Mouse (Mus musculus): ENCODE measurements around the gene Kitl. TPM values are rescaled to one million over a fixed set of nuclear protein-coding genes. Genes with fewer than 3 reads are reported as not detected.
A peak's percentile ranks its signal among the peaks of the same experiment; 100 is the strongest.

Gene Kitl
- 18.0 and 20.9 TPM in 2 replicates for polyA plus RNA-seq (2014; fragmentation: Nextera tagmentation; extraction: Ambion mirVana)

- H3K36me3 ChIP-seq (ENCODE audit: control insufficient read depth, insufficient read depth, low read length) = no peaks in the 10 kb centered on the region
- H3K4me1 ChIP-seq (replicated peaks; ENCODE audit: control insufficient read depth, insufficient read depth, low read length) = no peaks in the 10 kb centered on the region
- ATAC-seq (ENCODE audit: low FRiP score) (peak; percentile 89), DNase-seq (ENCODE audit: low spot score) (peak; percentile 77)
- no peak within 1 kb of the TSS; the same call in 1 of the 2 replicates for H3K27ac ChIP-seq (ENCODE audit: low read depth, low read length)
- H3K9me3 ChIP-seq (ENCODE audit: control insufficient read depth, low read length) = no peaks in the 10 kb centered on the region
- WGBS = under 1% methylated on average over 62 of the region's 70 CpGs
- peak within 1 kb of the TSS; percentile 63 for H3K4me3 ChIP-seq (ENCODE audit: low read depth, low read length)
- peak within 1 kb of the TSS; percentile 64 for H3K9ac ChIP-seq (ENCODE audit: low read depth, low read length)
- peak within 1 kb of the TSS; percentile 99 for H3K4me2 ChIP-seq (replicated peaks; ENCODE audit: low read depth, low read length)
- peaks cover 7% of the 10 kb centered on the region; the same call in 1 of the 2 replicates for H3K27me3 ChIP-seq (ENCODE audit: control insufficient read depth, insufficient read depth, low read length)
These were observed at the start of gene Kitl for GRCm38 (mm10) chr10:100015370-100016325. Gene Kitl, plus strand, starts transcription at chr10:100015630.

GRCm38 (mm10) chr10:99972866-99973265, 42.6 kb upstream of the Kitl start:
- no peak for ATAC-seq (ENCODE audit: low FRiP score)
- Histone ChIP-seq H3K4me1 (replicated peaks; ENCODE audit: control insufficient read depth, insufficient read depth, low read length) (no peaks in the 10 kb centered on the region), H3K27me3 (ENCODE audit: control insufficient read depth, insufficient read depth, low read length) (no peaks in the 10 kb centered on the region), H3K9ac (ENCODE audit: low read depth, low read length) (no peak overlapping the region), H3K27ac (ENCODE audit: low read depth, low read length) (no peak overlapping the region), H3K4me3 (ENCODE audit: low read depth, low read length) (no peak overlapping the region), H3K4me2 (replicated peaks; ENCODE audit: low read depth, low read length) (no peak overlapping the region), H3K9me3 (ENCODE audit: control insufficient read depth, low read length) (no peaks in the 10 kb centered on the region), H3K36me3 (ENCODE audit: control insufficient read depth, insufficient read depth, low read length) (no peaks in the 10 kb centered on the region)
- WGBS = 73% methylated on average over 8 of the region's 8 CpGs
- DNase-seq (ENCODE audit: low spot score) = no peak

- no peaks in the 10 kb centered on the region for H3K36me3 ChIP-seq (ENCODE audit: control insufficient read depth, insufficient read depth, low read length)
- H3K4me3 ChIP-seq (ENCODE audit: low read depth, low read length) = no peak overlapping the region
- WGBS = 87% methylated on average over 3 of the region's 3 CpGs
- no peaks in the 10 kb centered on the region for H3K27me3 ChIP-seq (ENCODE audit: control insufficient read depth, insufficient read depth, low read length)
- no peak for DNase-seq (ENCODE audit: low spot score)
- no peaks in the 10 kb centered on the region for H3K9me3 ChIP-seq (ENCODE audit: control insufficient read depth, low read length)
- H3K4me2 ChIP-seq (replicated peaks; ENCODE audit: low read depth, low read length) = no peak overlapping the region
- H3K27ac ChIP-seq (ENCODE audit: low read depth, low read length) = no peak overlapping the region
- no peak overlapping the region for H3K9ac ChIP-seq (ENCODE audit: low read depth, low read length)
- ATAC-seq (ENCODE audit: low FRiP score) = no peak
- H3K4me1 ChIP-seq (replicated peaks; ENCODE audit: control insufficient read depth, insufficient read depth, low read length) = no peaks in the 10 kb centered on the region
These were observed 35.3 kb upstream of the Kitl start for GRCm38 (mm10) chr10:99980096-99980495.

GRCm38 (mm10) chr10:99980916-99981315, 34.5 kb upstream of the Kitl start:
- Histone ChIP-seq H3K4me2 (replicated peaks; ENCODE audit: low read depth, low read length) (no peak overlapping the region), H3K4me1 (replicated peaks; ENCODE audit: control insufficient read depth, insufficient read depth, low read length) (no peaks in the 10 kb centered on the region), H3K27ac (ENCODE audit: low read depth, low read length) (no peak overlapping the region), H3K9ac (ENCODE audit: low read depth, low read length) (no peak overlapping the region), H3K4me3 (ENCODE audit: low read depth, low read length) (no peak overlapping the region), H3K27me3 (ENCODE audit: control insufficient read depth, insufficient read depth, low read length) (no peaks in the 10 kb centered on the region), H3K9me3 (ENCODE audit: control insufficient read depth, low read length) (no peaks in the 10 kb centered on the region), H3K36me3 (ENCODE audit: control insufficient read depth, insufficient read depth, low read length) (no peaks in the 10 kb centered on the region)
- no peak for DNase-seq (ENCODE audit: low spot score)
- 92% methylated on average over 2 of the region's 2 CpGs for WGBS
- no peak for ATAC-seq (ENCODE audit: low FRiP score)

DNA sequence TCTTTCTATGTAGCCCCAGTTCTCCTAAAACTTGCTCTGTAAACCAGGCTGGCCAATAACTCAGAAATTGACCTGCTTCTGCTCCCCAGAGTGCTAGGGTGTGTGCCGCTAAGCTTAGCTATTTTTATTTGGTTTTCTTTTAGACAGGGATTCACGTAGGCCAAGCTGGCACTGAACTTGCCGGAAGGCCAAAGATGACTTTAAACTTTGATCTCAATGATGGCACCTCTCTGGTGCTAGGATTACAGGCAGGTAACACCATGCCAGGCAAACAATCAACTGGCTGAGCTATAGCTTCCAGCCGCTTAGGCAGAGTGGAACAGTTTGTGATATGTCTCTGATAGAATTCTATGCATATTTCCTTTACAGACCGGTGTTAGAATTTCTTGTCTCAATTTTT, 33.5 kb upstream of the Kitl start:
- Histone ChIP-seq H3K9me3 (ENCODE audit: control insufficient read depth, low read length) (no peaks in the 10 kb centered on the region), H3K4me2 (replicated peaks; ENCODE audit: low read depth, low read length) (no peak overlapping the region), H3K27me3 (ENCODE audit: control insufficient read depth, insufficient read depth, low read length) (no peaks in the 10 kb centered on the region), H3K9ac (ENCODE audit: low read depth, low read length) (no peak overlapping the region), H3K36me3 (ENCODE audit: control insufficient read depth, insufficient read depth, low read length) (no peaks in the 10 kb centered on the region), H3K4me3 (ENCODE audit: low read depth, low read length) (no peak overlapping the region), H3K4me1 (replicated peaks; ENCODE audit: control insufficient read depth, insufficient read depth, low read length) (no peaks in the 10 kb centered on the region), H3K27ac (ENCODE audit: low read depth, low read length) (no peak overlapping the region)
- 93% methylated on average over 5 of the region's 5 CpGs for WGBS
- no peak for DNase-seq (ENCODE audit: low spot score)
- no peak for ATAC-seq (ENCODE audit: low FRiP score)

GRCm38 (mm10) chr10:99986745-99987144, 28.7 kb upstream of the Kitl start:
- ATAC-seq (ENCODE audit: low FRiP score) (no peak), DNase-seq (ENCODE audit: low spot score) (no peak)
- H3K4me3 ChIP-seq (ENCODE audit: low read depth, low read length) = no peak overlapping the region
- 62% methylated on average over 8 of the region's 8 CpGs for WGBS
- no peaks in the 10 kb centered on the region for H3K9me3 ChIP-seq (ENCODE audit: control insufficient read depth, low read length)
- H3K9ac ChIP-seq (ENCODE audit: low read depth, low read length) = no peak overlapping the region
- H3K4me1 ChIP-seq (replicated peaks; ENCODE audit: control insufficient read depth, insufficient read depth, low read length) = no peaks in the 10 kb centered on the region
- no peak overlapping the region for H3K4me2 ChIP-seq (replicated peaks; ENCODE audit: low read depth, low read length)
- no peaks in the 10 kb centered on the region for H3K27me3 ChIP-seq (ENCODE audit: control insufficient read depth, insufficient read depth, low read length)
- H3K36me3 ChIP-seq (ENCODE audit: control insufficient read depth, insufficient read depth, low read length) = no peaks in the 10 kb centered on the region
- no peak overlapping the region for H3K27ac ChIP-seq (ENCODE audit: low read depth, low read length)

DNA sequence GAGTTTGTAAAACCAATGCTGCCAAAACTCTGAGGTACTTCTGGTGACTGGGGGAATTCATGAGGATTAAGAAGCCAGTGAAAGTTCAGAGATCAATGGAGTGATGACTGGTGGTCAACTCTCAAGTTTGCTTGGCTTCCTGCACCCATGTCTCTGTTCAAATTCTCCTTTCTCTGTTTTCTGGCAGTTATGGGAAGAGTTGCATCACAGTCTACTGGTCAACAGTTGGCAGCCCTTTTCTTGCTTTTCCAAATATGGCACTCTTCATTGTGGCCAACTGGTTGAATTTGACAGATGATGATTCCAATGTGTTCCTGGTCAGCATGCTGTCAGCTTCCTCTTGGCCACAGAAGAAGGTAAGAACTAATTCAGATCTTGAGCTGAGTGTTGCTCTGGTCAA, 25.7 kb upstream of the Kitl start:
- no peaks in the 10 kb centered on the region for H3K9me3 ChIP-seq (ENCODE audit: control insufficient read depth, low read length)
- no peak overlapping the region for H3K9ac ChIP-seq (ENCODE audit: low read depth, low read length)
- DNase-seq (ENCODE audit: low spot score) (no peak), ATAC-seq (ENCODE audit: low FRiP score) (no peak)
- H3K4me1 ChIP-seq (replicated peaks; ENCODE audit: control insufficient read depth, insufficient read depth, low read length) = no peaks in the 10 kb centered on the region
- no peaks in the 10 kb centered on the region for H3K36me3 ChIP-seq (ENCODE audit: control insufficient read depth, insufficient read depth, low read length)
- no peak overlapping the region for H3K27ac ChIP-seq (ENCODE audit: low read depth, low read length)
- H3K4me3 ChIP-seq (ENCODE audit: low read depth, low read length) = no peak overlapping the region
- no peak overlapping the region for H3K4me2 ChIP-seq (replicated peaks; ENCODE audit: low read depth, low read length)
- H3K27me3 ChIP-seq (ENCODE audit: control insufficient read depth, insufficient read depth, low read length) = no peaks in the 10 kb centered on the region

- no peak overlapping the region for H3K4me2 ChIP-seq (replicated peaks; ENCODE audit: low read depth, low read length)
- no peaks in the 10 kb centered on the region for H3K36me3 ChIP-seq (ENCODE audit: control insufficient read depth, insufficient read depth, low read length)
- H3K4me1 ChIP-seq (replicated peaks; ENCODE audit: control insufficient read depth, insufficient read depth, low read length) = no peaks in the 10 kb centered on the region
- no peak overlapping the region for H3K9ac ChIP-seq (ENCODE audit: low read depth, low read length)
- WGBS = 84% methylated on average over 9 of the region's 9 CpGs
- H3K4me3 ChIP-seq (ENCODE audit: low read depth, low read length) = no peak overlapping the region
- no peak for DNase-seq (ENCODE audit: low spot score)
- no peaks in the 10 kb centered on the region for H3K27me3 ChIP-seq (ENCODE audit: control insufficient read depth, insufficient read depth, low read length)
- H3K9me3 ChIP-seq (ENCODE audit: control insufficient read depth, low read length) = no peaks in the 10 kb centered on the region
- H3K27ac ChIP-seq (ENCODE audit: low read depth, low read length) = no peak overlapping the region
- no peak for ATAC-seq (ENCODE audit: low FRiP score)
These were observed 23.3 kb upstream of the Kitl start for GRCm38 (mm10) chr10:99992121-99992520.

DNA sequence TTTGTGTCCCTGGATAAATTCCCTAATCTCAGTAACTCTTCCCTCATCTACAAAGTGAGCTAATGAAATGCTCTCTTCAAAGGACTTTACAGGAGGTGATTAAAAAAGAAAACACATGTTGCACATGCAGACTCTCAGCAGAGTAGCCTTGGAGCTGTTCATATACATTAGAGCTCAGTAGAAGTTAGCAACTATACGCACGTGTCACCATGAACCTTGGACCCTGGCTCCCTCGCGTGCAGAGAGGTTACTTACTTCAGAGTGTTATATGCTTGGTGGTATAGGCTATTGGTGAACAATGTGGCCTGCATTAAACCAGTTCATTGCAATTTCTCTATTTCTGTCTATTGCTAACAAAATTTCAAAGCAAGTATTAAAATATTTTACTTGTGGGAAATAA, 14.0 kb upstream of the Kitl start:
- Histone ChIP-seq H3K9ac (ENCODE audit: low read depth, low read length) (no peak overlapping the region), H3K9me3 (ENCODE audit: control insufficient read depth, low read length) (no peaks in the 10 kb centered on the region), H3K27me3 (ENCODE audit: control insufficient read depth, insufficient read depth, low read length) (no peaks in the 10 kb centered on the region), H3K4me3 (ENCODE audit: low read depth, low read length) (no peak overlapping the region), H3K36me3 (ENCODE audit: control insufficient read depth, insufficient read depth, low read length) (no peaks in the 10 kb centered on the region), H3K27ac (ENCODE audit: low read depth, low read length) (no peak overlapping the region), H3K4me2 (replicated peaks; ENCODE audit: low read depth, low read length) (no peak overlapping the region), H3K4me1 (replicated peaks; ENCODE audit: control insufficient read depth, insufficient read depth, low read length) (no peaks in the 10 kb centered on the region)
- ATAC-seq (ENCODE audit: low FRiP score) (no peak), DNase-seq (ENCODE audit: low spot score) (no peak)
- 76% methylated on average over 4 of the region's 4 CpGs for WGBS

Data from hindbrain, embryonic 11.5 days (tissue).